Mouse (Mus musculus) hindbrain, embryonic 14.5 days (tissue): Measurements from ENCODE around the gene Bcl11a. TPM values are rescaled to one million over a fixed set of nuclear protein-coding genes. Genes with fewer than 3 reads are reported as not detected.

ENCODE experiments used
- ATAC-seq: fragments of 200-750 bp; cut with Nextera tagmentation; 2 replicates; pipeline ENCODE4 v1.8.0; 2017; ENCODE audit warnings: moderate number of reproducible peaks, mild to moderate bottlenecking, moderate TSS enrichment, moderate library complexity; ENCODE audit not compliant: low FRiP score
- DNase-seq: peaks from one replicate; pipeline ENCODE4 v3.0.0-alpha.2; 2015; ENCODE audit warnings: low spot score
- H3K27ac ChIP-seq: fragments of 300-500 bp; sonication (generic); 2 replicates; pipeline ENCODE4 v1.5.1; 2014; ENCODE audit warnings: mild to moderate bottlenecking, moderate library complexity
- H3K27me3 ChIP-seq: fragments of 300-500 bp; sonication (generic); 2 replicates; pipeline ENCODE4 v1.6.1; 2014; ENCODE audit warnings: mild to moderate bottlenecking, low read length, mixed read lengths; ENCODE audit not compliant: control insufficient read depth, insufficient read depth
- H3K36me3 ChIP-seq: fragments of 300-500 bp; sonication (generic); replicated peaks from 2 replicates; pipeline ENCODE4 v1.6.1; 2014; ENCODE audit not compliant: control insufficient read depth, insufficient read depth
- H3K4me1 ChIP-seq: fragments of 300-500 bp; sonication (generic); replicated peaks from 2 replicates; pipeline ENCODE4 v1.6.1; 2014; ENCODE audit warnings: antibody characterized with exemption, low read length, mixed read lengths; ENCODE audit not compliant: control insufficient read depth, insufficient read depth
- H3K4me2 ChIP-seq: fragments of 300-500 bp; sonication (generic); replicated peaks from 2 replicates; pipeline ENCODE4 v1.6.1; 2014; ENCODE audit warnings: mild to moderate bottlenecking, moderate library complexity
- H3K4me3 ChIP-seq: fragments of 300-500 bp; sonication (generic); replicated peaks from 2 replicates; pipeline ENCODE4 v1.5.1; 2014; ENCODE audit warnings: mild to moderate bottlenecking, low read length
- H3K9ac ChIP-seq: fragments of 300-500 bp; sonication (generic); 2 replicates; pipeline ENCODE4 v1.6.1; 2014
- H3K9me3 ChIP-seq: fragments of 300-500 bp; sonication (generic); 2 replicates; pipeline ENCODE4 v1.6.1; 2016; ENCODE audit warnings: low read length; ENCODE audit not compliant: control insufficient read depth
- WGBS: fragments of 180-500 bp; shearing (Covaris S2); extraction: QIAGEN DNeasy Blood & Tissue Kit; methylation state at CpG from one replicate; pipeline ENCODE4 v1.1.7; 2014; 5-methylcytosine and 5-hydroxymethylcytosine counted together
- polyA plus RNA-seq: library from polyadenylated mRNA; unstranded; fragments of >200 nt; fragmentation: Nextera tagmentation; extraction: Ambion mirVana; gene quantifications from 2 replicates; pipeline ENCODE4 v1.2.1, GENCODE M21; 2014

Bcl11a gene
- polyA plus RNA-seq, 1 experiment from 2014 or later = 117 TPM

DNA sequence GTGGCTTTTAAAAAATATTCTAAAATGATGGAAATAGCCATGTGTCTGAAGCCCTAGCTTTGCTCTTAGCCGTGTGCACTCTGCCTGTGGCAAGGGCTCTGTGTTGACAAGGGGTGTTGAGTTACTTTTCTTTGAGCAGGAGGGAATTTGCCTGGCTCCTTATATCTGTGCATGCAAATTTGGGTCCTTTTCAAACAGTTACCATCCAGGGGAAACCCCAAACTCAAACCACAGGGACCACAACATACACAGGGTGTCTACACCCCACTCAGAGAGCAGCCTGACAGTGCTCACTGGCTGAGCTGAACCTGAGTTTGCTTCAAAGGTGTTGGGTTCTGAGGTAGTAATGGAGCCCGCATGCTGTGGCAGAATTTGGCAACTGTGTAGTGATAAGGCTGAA, 54.0 kb downstream of the Bcl11a start:
- WGBS = 92% methylated on average over 2 of the region's 2 CpGs
- H3K4me1 ChIP-seq = peaks cover 31% of the 10 kb centered on the region
- H3K27me3 ChIP-seq = no peaks in the 10 kb centered on the region

DNA sequence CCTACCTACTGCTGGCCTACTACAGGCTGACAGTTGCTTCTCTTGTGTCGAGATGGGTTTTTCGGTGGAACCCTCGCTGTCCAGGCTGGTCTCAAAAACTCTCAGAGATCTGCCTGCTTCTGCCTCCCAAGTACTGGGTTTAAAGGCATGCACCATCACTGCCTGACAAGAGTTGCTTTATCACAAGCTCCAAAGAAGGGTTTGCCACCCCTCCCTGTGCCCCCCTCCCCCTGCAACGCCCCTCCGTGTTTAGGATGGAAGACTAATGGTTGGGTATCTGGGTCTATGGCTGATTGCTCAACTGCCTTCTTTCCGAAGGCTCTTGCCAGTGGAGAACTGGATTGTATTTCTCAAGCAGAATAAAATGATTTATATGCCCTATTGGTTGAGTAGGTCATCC, 54.5 kb downstream of the Bcl11a start:
- no peaks in the 10 kb centered on the region for H3K27me3 ChIP-seq
- no peak for DNase-seq
- no peak overlapping the region for H3K9ac ChIP-seq
- H3K4me2 ChIP-seq = no peak overlapping the region
- no peaks in the 10 kb centered on the region for H3K36me3 ChIP-seq
- WGBS = 95% methylated on average over 6 of the region's 6 CpGs
- ATAC-seq = no peak
- H3K4me1 ChIP-seq = peaks cover 31% of the 10 kb centered on the region
- H3K9me3 ChIP-seq = no peaks in the 10 kb centered on the region
- H3K27ac ChIP-seq = no peak overlapping the region
- no peak overlapping the region for H3K4me3 ChIP-seq

More for the DNA sequence above, 54.0 kb downstream of the Bcl11a start:
- DNase-seq = no peak
- H3K27ac ChIP-seq = no peak overlapping the region
- H3K4me3 ChIP-seq = no peak overlapping the region
- no peak overlapping the region for H3K4me2 ChIP-seq
- no peaks in the 10 kb centered on the region for H3K9me3 ChIP-seq
- no peaks in the 10 kb centered on the region for H3K36me3 ChIP-seq
- H3K9ac ChIP-seq = no peak overlapping the region
- no peak for ATAC-seq

DNA sequence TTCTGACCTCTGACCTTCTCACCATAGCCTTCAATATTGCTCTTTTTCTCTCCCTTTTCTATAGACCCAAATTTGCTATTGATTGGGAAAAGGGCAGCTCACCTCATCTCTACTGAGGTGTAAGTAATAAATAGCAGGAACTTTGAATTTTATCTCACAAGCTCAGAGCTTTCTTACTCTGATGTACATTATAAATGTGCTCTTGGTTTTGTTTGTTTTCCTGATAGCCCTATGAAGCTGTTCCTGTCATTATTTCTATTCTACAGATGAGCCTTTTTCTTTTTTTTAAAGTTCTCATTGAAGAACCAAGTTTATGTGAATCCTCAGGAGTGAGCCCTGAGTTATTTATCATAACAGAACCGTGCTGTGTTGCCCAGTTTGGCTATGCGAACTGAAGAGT, 55.0 kb downstream of the Bcl11a start:
- ATAC-seq (no peak), DNase-seq (no peak)
- 74% methylated on average over 2 of the region's 2 CpGs for WGBS
- no peak overlapping the region for H3K9ac ChIP-seq
- H3K27ac ChIP-seq = no peak overlapping the region
- no peak overlapping the region for H3K4me2 ChIP-seq
- no peak overlapping the region for H3K4me3 ChIP-seq
- H3K9me3 ChIP-seq = no peaks in the 10 kb centered on the region
- no peaks in the 10 kb centered on the region for H3K36me3 ChIP-seq
- peaks cover 28% of the 10 kb centered on the region for H3K4me1 ChIP-seq
- H3K27me3 ChIP-seq = no peaks in the 10 kb centered on the region

DNA sequence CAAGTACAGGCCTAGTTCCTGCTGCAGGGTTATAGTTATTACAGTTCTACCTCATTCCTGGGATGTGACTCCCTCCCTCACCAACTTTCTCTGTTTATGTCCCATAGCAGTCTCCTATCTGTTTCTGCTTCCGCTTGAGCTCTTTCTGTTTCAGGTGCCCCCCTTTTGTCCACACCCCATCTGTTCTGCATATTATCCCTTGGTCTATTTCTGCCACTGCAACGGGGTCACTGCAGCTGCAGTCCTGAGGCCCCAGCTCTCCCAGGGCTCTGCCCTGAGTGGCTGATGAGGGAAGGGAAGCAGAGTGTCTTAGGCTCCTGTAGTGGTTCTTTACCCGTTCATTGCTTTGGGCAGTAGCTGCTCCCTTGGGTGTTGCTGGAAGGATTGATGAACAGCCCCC, 55.6 kb downstream of the Bcl11a start:
- H3K4me3 ChIP-seq = no peak overlapping the region
- no peak overlapping the region for H3K9ac ChIP-seq
- no peaks in the 10 kb centered on the region for H3K36me3 ChIP-seq
- H3K9me3 ChIP-seq = no peaks in the 10 kb centered on the region
- ATAC-seq (no peak), DNase-seq (no peak)
- H3K27ac ChIP-seq = no peak overlapping the region
- H3K4me2 ChIP-seq = no peak overlapping the region
- H3K4me1 ChIP-seq = peaks cover 26% of the 10 kb centered on the region
- 39% methylated on average over 3 of the region's 3 CpGs for WGBS
- H3K27me3 ChIP-seq = no peaks in the 10 kb centered on the region

DNA sequence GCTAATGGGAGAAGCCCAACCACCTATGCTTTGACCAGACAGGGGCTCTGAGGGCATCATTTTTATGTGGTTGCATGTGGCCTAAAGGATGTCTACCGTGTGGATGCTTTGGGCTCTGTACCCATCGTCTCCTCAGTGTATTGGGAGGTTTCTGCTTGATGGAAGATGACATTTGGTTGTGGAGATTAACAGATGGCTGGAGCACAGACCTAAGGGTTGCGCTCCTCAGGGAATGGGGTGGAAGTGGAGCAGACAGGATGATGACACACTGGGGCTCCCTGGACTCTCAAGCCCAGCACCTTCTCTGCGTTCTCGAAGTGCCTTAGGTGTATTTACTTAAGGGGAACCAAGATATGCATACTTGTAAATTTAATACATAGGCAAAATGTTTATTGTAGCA, 56.1 kb downstream of the Bcl11a start:
- Histone ChIP-seq H3K36me3 (no peaks in the 10 kb centered on the region), H3K27me3 (no peaks in the 10 kb centered on the region), H3K4me3 (no peak overlapping the region), H3K9me3 (no peaks in the 10 kb centered on the region), H3K4me1 (peaks cover 26% of the 10 kb centered on the region), H3K27ac (no peak overlapping the region), H3K9ac (no peak overlapping the region), H3K4me2 (no peak overlapping the region)
- no peak for DNase-seq
- no peak for ATAC-seq
- WGBS = 59% methylated on average over 5 of the region's 5 CpGs

DNA sequence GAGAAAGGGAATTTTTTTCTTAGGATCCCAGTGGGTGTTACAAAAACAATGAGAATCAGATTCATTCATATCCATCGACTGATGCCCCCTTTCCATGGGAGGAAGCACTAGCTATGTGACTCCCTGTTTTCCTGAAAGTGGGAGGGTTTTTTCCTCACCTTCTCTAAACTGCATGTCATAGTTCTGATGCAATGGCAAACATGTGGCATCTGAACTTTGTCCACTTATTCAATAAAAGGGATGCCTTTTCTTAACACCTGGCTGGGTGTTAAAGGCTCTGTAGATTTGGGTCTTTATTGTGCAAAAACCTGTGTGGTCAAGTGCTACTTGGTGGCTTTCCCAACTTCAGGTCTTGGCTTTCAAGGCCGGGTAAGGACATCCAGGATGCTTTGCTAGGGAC, 57.4 kb downstream of the Bcl11a start:
- Histone ChIP-seq H3K9me3 (no peaks in the 10 kb centered on the region), H3K4me1 (peaks cover 21% of the 10 kb centered on the region), H3K36me3 (no peaks in the 10 kb centered on the region), H3K4me2 (no peak overlapping the region), H3K9ac (no peak overlapping the region), H3K4me3 (no peak overlapping the region), H3K27me3 (no peaks in the 10 kb centered on the region), H3K27ac (no peak overlapping the region)
- DNase-seq (no peak), ATAC-seq (no peak)
- WGBS = 80% methylated on average over 2 of the region's 2 CpGs

DNA sequence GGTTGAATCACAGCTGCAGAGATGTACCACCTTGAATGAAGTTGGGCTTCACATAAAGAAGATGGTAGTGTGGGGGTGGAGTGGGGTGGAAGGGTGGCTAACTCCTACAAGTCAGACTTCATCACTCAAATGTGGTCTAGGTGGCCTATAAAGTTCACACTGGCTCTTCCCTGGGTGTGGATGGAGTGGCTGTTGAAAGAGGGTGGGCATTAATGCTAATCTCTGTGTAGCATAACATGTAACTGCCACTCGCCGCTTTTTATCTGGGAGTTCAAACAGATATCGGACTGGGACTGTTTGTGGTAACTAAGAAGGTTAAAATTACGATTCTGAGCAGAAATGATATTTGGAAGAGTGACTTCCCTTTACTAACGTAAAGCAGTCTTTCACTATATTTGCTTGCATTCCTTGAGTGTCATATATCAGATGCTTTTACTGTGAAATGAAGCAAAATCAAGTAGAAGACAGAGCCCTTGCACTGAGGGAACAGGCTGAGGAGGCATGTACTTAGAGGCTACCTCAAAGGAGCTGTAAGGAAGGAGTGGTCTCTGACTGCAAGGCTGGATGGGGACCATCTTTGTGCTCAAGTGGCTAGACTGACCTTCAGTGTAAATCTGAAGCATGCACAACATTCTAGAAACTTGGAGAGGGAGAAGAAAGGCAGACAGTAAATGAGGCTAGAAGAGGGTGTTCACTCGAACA, 58.4 kb downstream of the Bcl11a start:
- WGBS = 90% methylated on average over 6 of the region's 6 CpGs
- no peak for ATAC-seq
- H3K4me2 ChIP-seq = no peak overlapping the region

DNA sequence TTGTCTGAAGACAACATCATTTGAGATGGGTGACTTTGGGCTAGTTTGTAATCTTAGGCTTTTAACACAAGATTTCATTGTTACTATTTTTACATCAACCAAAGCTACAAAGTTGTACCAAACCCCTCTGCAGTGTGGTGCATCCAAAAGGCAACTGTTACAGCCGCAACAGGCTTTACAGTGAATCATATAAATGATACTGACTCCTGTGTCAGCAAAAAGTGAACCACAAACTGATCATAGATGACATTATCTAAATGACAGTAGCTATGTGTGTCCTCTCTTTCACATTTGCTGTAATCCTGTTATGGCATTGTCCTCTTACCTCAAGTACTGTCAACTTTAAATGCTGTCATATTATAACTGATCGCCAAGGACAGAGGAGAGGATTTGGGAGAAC, 60.0 kb downstream of the Bcl11a start:
- H3K36me3 ChIP-seq = no peaks in the 10 kb centered on the region
- no peak overlapping the region for H3K4me2 ChIP-seq
- no peaks in the 10 kb centered on the region for H3K27me3 ChIP-seq
- WGBS = 93% methylated on average over 2 of the region's 2 CpGs
- peaks cover 11% of the 10 kb centered on the region for H3K4me1 ChIP-seq
- no peak overlapping the region for H3K9ac ChIP-seq
- H3K27ac ChIP-seq = no peak overlapping the region
- no peak for ATAC-seq
- DNase-seq = no peak
- no peaks in the 10 kb centered on the region for H3K9me3 ChIP-seq
- no peak overlapping the region for H3K4me3 ChIP-seq

More for the DNA sequence above, 58.4 kb downstream of the Bcl11a start:
- no peak overlapping the region for H3K27ac ChIP-seq
- no peak overlapping the region for H3K4me3 ChIP-seq
- DNase-seq = no peak
- no peak overlapping the region for H3K9ac ChIP-seq
- no peaks in the 10 kb centered on the region for H3K9me3 ChIP-seq
- no peaks in the 10 kb centered on the region for H3K27me3 ChIP-seq
- H3K4me1 ChIP-seq = peaks cover 20% of the 10 kb centered on the region
- H3K36me3 ChIP-seq = no peaks in the 10 kb centered on the region

DNA sequence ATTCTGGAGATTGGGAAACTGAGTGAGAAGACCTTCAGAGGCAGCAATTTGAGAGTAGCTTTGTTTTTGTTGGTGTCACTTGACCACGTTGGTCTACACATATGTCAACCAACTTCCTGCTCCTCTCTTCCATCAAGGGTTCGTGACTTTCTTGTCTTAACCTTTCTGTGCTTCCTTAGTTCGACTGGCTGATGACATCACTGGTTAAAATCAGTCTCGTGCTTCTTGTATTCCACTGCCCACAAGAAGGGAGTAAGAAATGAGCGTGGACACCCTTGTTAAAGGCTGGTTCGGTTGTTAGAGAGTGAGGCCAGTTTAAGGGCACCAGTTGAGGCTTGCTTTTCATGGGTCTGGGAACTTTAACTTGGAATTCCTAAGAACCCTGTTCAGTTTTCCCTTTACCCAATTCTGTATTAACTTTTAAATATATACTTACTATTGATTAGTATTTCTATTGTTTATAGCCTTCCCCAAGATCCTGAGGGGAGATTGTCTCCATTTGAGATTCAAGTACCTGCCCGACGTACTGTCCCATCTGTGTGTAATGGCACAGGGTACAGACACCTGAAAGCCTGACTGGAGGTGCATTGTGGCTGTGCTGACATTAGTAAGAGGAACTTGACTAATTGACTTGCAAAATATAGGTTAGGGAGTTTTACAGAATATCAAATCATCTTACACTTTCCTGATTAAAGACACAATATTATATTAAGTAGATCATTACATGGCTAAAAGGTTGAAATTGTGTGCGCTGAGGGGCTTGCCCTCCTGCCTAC, 60.9 kb downstream of the Bcl11a start:
- 89% methylated on average over 9 of the region's 9 CpGs for WGBS
- H3K27me3 ChIP-seq = no peaks in the 10 kb centered on the region

More for the DNA sequence above, 60.9 kb downstream of the Bcl11a start:
- DNase-seq (no peak), ATAC-seq (no peak)
- H3K27ac ChIP-seq = no peak overlapping the region
- no peak overlapping the region for H3K4me2 ChIP-seq
- H3K9me3 ChIP-seq = no peaks in the 10 kb centered on the region
- peaks cover 4% of the 10 kb centered on the region; the same call in 1 of the 2 replicates for H3K4me1 ChIP-seq
- no peaks in the 10 kb centered on the region for H3K36me3 ChIP-seq
- no peak overlapping the region for H3K4me3 ChIP-seq
- H3K9ac ChIP-seq = no peak overlapping the region
